Mouse (Mus musculus) E14TG2a.4 (cell line): ENCODE results near the gene Gm6793.

Source experiments
- CTCF ChIP-seq: conservative IDR thresholded peaks from 2 replicates; pipeline ENCODE4 v1.5.1; 2014; ENCODE audit warnings: low read length
- POU5F1 ChIP-seq: IDR thresholded peaks from 2 replicates; pipeline ENCODE4 v1.6.1; 2014; ENCODE audit warnings: low read length, borderline replicate concordance

GRCm38 (mm10) chr8:112034603-112035002 is 19.8 kb upstream of the Gm6793 start:
- TF ChIP-seq CTCF, result peak; percentile 68
- no peak for TF ChIP-seq POU5F1
